ENCODE assay signal across 8 mouse cellular contexts in genomic region chr9:20581175-20581634, GRCm38 (mm10). TPM values are rescaled to one million over a fixed set of nuclear protein-coding genes. Genes with fewer than 3 reads are reported as not detected.
DNase-seq lines count a peak whose midpoint lies in the region; ATAC-seq and TF ChIP-seq lines count a peak whose summit lies in the region.

Gene Zfp846, plus strand, starts transcription at chr9:20581291.

- H3K9ac ChIP-seq in heart, embryonic 11.5 days (ENCODE audit: low read depth, low read length), result peak within 1 kb of the TSS; percentile 79
- peak within 1 kb of the TSS; percentile 87 for H3K9ac ChIP-seq in kidney, embryonic 16.5 days (replicated peaks; ENCODE audit: low read length)
- H3K9ac ChIP-seq in liver, adult 2 months (ENCODE audit: low read depth, low read length), result peak within 1 kb of the TSS; percentile 65

- peak; percentile 98 for ATAC-seq in heart, embryonic 11.5 days (replicated peaks; ENCODE audit: insufficient number of reproducible peaks, low FRiP score, low TSS enrichment)
- ATAC-seq in kidney, embryonic 16.5 days (ENCODE audit: low FRiP score, low TSS enrichment), result peak; percentile 99

- peak within 1 kb of the TSS; percentile 65 for H3ac ChIP-seq in C2C12 (ENCODE audit: control insufficient read depth, insufficient read length, low read depth)
- H3ac ChIP-seq in myocyte (ENCODE audit: control insufficient read depth, insufficient read length), result no peak within 1 kb of the TSS

- H3K79me2 ChIP-seq in C2C12 (ENCODE audit: control insufficient read depth, insufficient read depth) (peaks cover 38% of the 10 kb centered on the region), myocyte (ENCODE audit: control insufficient read depth, insufficient read depth) (peaks cover 9% of the 10 kb centered on the region)
- no peaks in the 10 kb centered on the region; the same call in 1 of the 2 replicates for H3K79me2 ChIP-seq in liver, adult 2 months (ENCODE audit: control insufficient read depth, insufficient read depth, low read length)

- H3K36me3 ChIP-seq in C2C12 (ENCODE audit: control insufficient read depth, insufficient read depth), result no peaks in the 10 kb centered on the region
- no peaks in the 10 kb centered on the region for H3K36me3 ChIP-seq in erythroblast, embryonic 14.5 days (ENCODE audit: control insufficient read depth)
- H3K36me3 ChIP-seq in heart, embryonic 11.5 days (ENCODE audit: control insufficient read depth, insufficient read depth, low read length), result no peaks in the 10 kb centered on the region; the same call in 1 of the 2 replicates
- H3K36me3 ChIP-seq in kidney, embryonic 16.5 days (ENCODE audit: insufficient read depth, low read length), result 0 out of 2 replicates have a peak, but pooled peaks cover 5% of the 10 kb centered on the region
- H3K36me3 ChIP-seq in liver, adult 2 months (ENCODE audit: control insufficient read depth, insufficient read depth, low read length), result no peaks in the 10 kb centered on the region
- H3K36me3 ChIP-seq in myocyte (ENCODE audit: control insufficient read depth, insufficient read depth), result no peaks in the 10 kb centered on the region
- no peaks in the 10 kb centered on the region for H3K36me3 ChIP-seq in splenic B cell, adult 2 months (ENCODE audit: control insufficient read depth, insufficient read depth, low read length, poor library complexity, severe bottlenecking)

- peak within 1 kb of the TSS; percentile 57 for H3K27ac ChIP-seq in heart, embryonic 11.5 days (ENCODE audit: low read depth, low read length)
- peak within 1 kb of the TSS; percentile 85 for H3K27ac ChIP-seq in kidney, embryonic 16.5 days (ENCODE audit: low read length)
- H3K27ac ChIP-seq in liver, adult 2 months (replicated peaks; ENCODE audit: insufficient read depth, low read depth, low read length), result 0 out of 2 replicates have a peak within 1 kb of the TSS, but pooled peaks have one; percentile 16

- under 1% methylated on average over 30 of the region's 30 CpGs for WGBS in heart, embryonic 11.5 days (ENCODE audit: insufficient replicate concordance)
- WGBS in kidney, embryonic 16.5 days, result under 1% methylated on average over 28 of the region's 30 CpGs
- WGBS in liver, adult 2 months, result 1% methylated on average over 30 of the region's 30 CpGs

- DNase-seq in brain, embryonic 14.5 days (ENCODE audit: low read depth), result peak; percentile 99
- peak; percentile 94 for DNase-seq in liver, adult 2 months (ENCODE audit: extremely low read depth, low read depth, low spot score)
- DNase-seq in splenic B cell, adult 2 months (ENCODE audit: low read depth, low spot score), result peak; percentile 95

- TF ChIP-seq CTCF in C2C12 (IDR thresholded peaks at IDR 0.05; ENCODE audit: control insufficient read depth, insufficient read depth, insufficient read length), result no peak
- no peak for TF ChIP-seq CTCF in brain, embryonic 14.5 days (IDR thresholded peaks at IDR 0.05; ENCODE audit: borderline replicate concordance, extremely low read depth, insufficient read depth, insufficient read length)
- TF ChIP-seq CTCF in liver, adult 2 months (IDR thresholded peaks at IDR 0.05; ENCODE audit: low read depth, low read length), result no peak

- peaks cover 12% of the 10 kb centered on the region for H3K4me1 ChIP-seq in erythroblast, embryonic 14.5 days (ENCODE audit: control insufficient read depth)
- H3K4me1 ChIP-seq in heart, embryonic 11.5 days (ENCODE audit: control insufficient read depth, insufficient read depth, low read length), result no peaks in the 10 kb centered on the region
- no peaks in the 10 kb centered on the region for H3K4me1 ChIP-seq in kidney, embryonic 16.5 days (ENCODE audit: insufficient read depth, low read length)
- no peaks in the 10 kb centered on the region; the same call in 1 of the 2 replicates for H3K4me1 ChIP-seq in liver, adult 2 months (ENCODE audit: control insufficient read depth, insufficient read depth, low read length)

- H3K79me3 ChIP-seq in C2C12 (ENCODE audit: low read depth), result peaks cover 6% of the 10 kb centered on the region

- peak within 1 kb of the TSS; percentile 62 for H3K4me2 ChIP-seq in heart, embryonic 11.5 days
- peak within 1 kb of the TSS; percentile 66 for H3K4me2 ChIP-seq in kidney, embryonic 16.5 days (replicated peaks; ENCODE audit: low read depth, low read length)
- peak within 1 kb of the TSS; percentile 74 for H3K4me2 ChIP-seq in myocyte (ENCODE audit: low read depth)

- H3K27me3 ChIP-seq in C2C12 (ENCODE audit: control insufficient read depth, insufficient read depth, insufficient read length) (no peaks in the 10 kb centered on the region), myocyte (ENCODE audit: control insufficient read depth, insufficient read depth, insufficient read length) (no peaks in the 10 kb centered on the region)
- H3K27me3 ChIP-seq in erythroblast, embryonic 14.5 days (ENCODE audit: control insufficient read depth), result peaks cover 9% of the 10 kb centered on the region
- peaks cover 8% of the 10 kb centered on the region; the same call in 1 of the 2 replicates for H3K27me3 ChIP-seq in heart, embryonic 11.5 days (ENCODE audit: control insufficient read depth, insufficient read depth, low read length)
- peaks cover 20% of the 10 kb centered on the region for H3K27me3 ChIP-seq in kidney, embryonic 16.5 days (ENCODE audit: insufficient read depth, low read length)
- H3K27me3 ChIP-seq in liver, adult 2 months (ENCODE audit: control insufficient read depth, insufficient read depth, low read length), result 0 out of 2 replicates have a peak, but pooled peaks cover 2% of the 10 kb centered on the region
- no peaks in the 10 kb centered on the region for H3K27me3 ChIP-seq in splenic B cell, adult 2 months (ENCODE audit: control insufficient read depth, insufficient read depth, low read length, poor library complexity, severe bottlenecking)

- no peaks in the 10 kb centered on the region for H3K9me3 ChIP-seq in erythroblast, embryonic 14.5 days (ENCODE audit: control insufficient read depth, low read length)
- peaks cover 5% of the 10 kb centered on the region for H3K9me3 ChIP-seq in heart, embryonic 11.5 days (replicated peaks; ENCODE audit: control insufficient read depth, low read length)
- no peaks in the 10 kb centered on the region for H3K9me3 ChIP-seq in kidney, embryonic 16.5 days (ENCODE audit: low read length)

- H3K4me3 ChIP-seq in C2C12 (ENCODE audit: insufficient read depth, poor library complexity, severe bottlenecking), result peak within 1 kb of the TSS; percentile 41
- peak within 1 kb of the TSS; percentile 79 for H3K4me3 ChIP-seq in erythroblast, embryonic 14.5 days (replicated peaks)
- peak within 1 kb of the TSS; percentile 65 for H3K4me3 ChIP-seq in heart, embryonic 11.5 days (ENCODE audit: low read depth, low read length)
- peak within 1 kb of the TSS; percentile 73 for H3K4me3 ChIP-seq in kidney, embryonic 16.5 days (ENCODE audit: low read length)
- H3K4me3 ChIP-seq in liver, adult 2 months (ENCODE audit: insufficient read depth, low read depth, low read length), result peak within 1 kb of the TSS; percentile 72
- H3K4me3 ChIP-seq in myocyte, result peak within 1 kb of the TSS; percentile 27

- TF ChIP-seq POLR2A in brain, embryonic 14.5 days (IDR thresholded peaks at IDR 0.05; ENCODE audit: borderline replicate concordance, extremely low read depth, insufficient read depth, insufficient read length, poor library complexity, severe bottlenecking), result peak; percentile 19; the same call in 1 of the 2 replicates
- 0 out of 2 replicates have a peak, but pooled peaks have one; percentile 21 for TF ChIP-seq POLR2A in liver, adult 2 months (IDR thresholded peaks at IDR 0.05; ENCODE audit: extremely low read depth, insufficient read depth, low read length)
- TF ChIP-seq POLR2A in myocyte (IDR thresholded peaks at IDR 0.05; ENCODE audit: insufficient read length, low read depth), result peak; percentile 42

TF ChIP-seq in C2C12, 6 proteins besides CTCF, POLR2A, EP300 and RAD21:
- no peak for TF ChIP-seq MAX (IDR thresholded peaks at IDR 0.05)
- no peak for TF ChIP-seq USF1 (IDR thresholded peaks at IDR 0.05; ENCODE audit: low read depth)
- TF ChIP-seq CEBPB (IDR thresholded peaks at IDR 0.05; ENCODE audit: low read depth), result no peak
- TF ChIP-seq MYOG (IDR thresholded peaks at IDR 0.05; ENCODE audit: control insufficient read depth, extremely low read depth, insufficient read length), result no peak
- no peak for TF ChIP-seq MYOD1 (IDR thresholded peaks at IDR 0.05; ENCODE audit: control insufficient read depth, insufficient read length, low read depth)
- TF ChIP-seq FOSL1 (IDR thresholded peaks at IDR 0.05; ENCODE audit: insufficient read depth, low read length, poor library complexity, severe bottlenecking), result no peak

TF ChIP-seq in myocyte, 11 proteins besides CTCF, POLR2A, EP300 and RAD21:
- TF ChIP-seq MYOG (IDR thresholded peaks at IDR 0.05; ENCODE audit: control insufficient read depth in 1 of 3, insufficient read depth in 1 of 3, insufficient read length in 2 of 3, low read depth in 2 of 3) (peak in 1 of 3 experiments; percentile 12), TCF12 (IDR thresholded peaks at IDR 0.05; ENCODE audit: insufficient read depth, poor library complexity, severe bottlenecking) (no peak), MYOD1 (IDR thresholded peaks at IDR 0.05; ENCODE audit: control insufficient read depth in 1 of 3, insufficient read length in 2 of 3, low read depth in 2 of 3) (peak in 1 of 3 experiments; percentile 40), USF1 (IDR thresholded peaks at IDR 0.05; ENCODE audit: low read depth) (no peak), SRF (IDR thresholded peaks at IDR 0.05; ENCODE audit: control insufficient read depth, insufficient read length, low read depth) (peak; percentile 35), CEBPB (IDR thresholded peaks at IDR 0.05; ENCODE audit: insufficient read depth, poor library complexity, severe bottlenecking) (no peak), POLR2AphosphoS2 (IDR thresholded peaks at IDR 0.05; ENCODE audit: insufficient read length, low read depth) (peak; percentile 43), REST (IDR thresholded peaks at IDR 0.05; ENCODE audit: insufficient read depth, insufficient read length) (no peak)

RNA-seq across cellular contexts. Expression of gene Zfp846, which starts in this region (rescaled TPM):
- polyA plus RNA-seq in C2C12 (2012; fragmentation: generic; extraction: Trizol), result 2.7 TPM
- 22.5 and 26.5 TPM in 2 replicates for polyA plus RNA-seq in brain, embryonic 14.5 days (2012; rRNA removed)
- 0.11 and 0.13 TPM in 2 replicates for polyA plus RNA-seq in erythroblast, embryonic 14.5 days (2012)
- polyA plus RNA-seq in heart, embryonic 11.5 days (2014; fragmentation: Nextera tagmentation; extraction: Ambion mirVana), result 9.0 and 9.8 TPM in 2 replicates
- polyA plus RNA-seq in kidney, embryonic 16.5 days (2015; fragmentation: Nextera tagmentation; extraction: Ambion mirVana), result 17.5 and 18.3 TPM in 2 replicates
- 2.7 and 4.3 TPM in 2 replicates for total RNA-seq in liver, adult 2 months (2014; rRNA removed)
- 0.61 and 1.5 TPM in 2 replicates for polyA plus RNA-seq in liver, adult 2 months (2012; rRNA removed)
- polyA plus RNA-seq in myocyte (2012; fragmentation: generic; extraction: Trizol), result 1.7 TPM

Comparison
In these comparisons a context has a peak if more than half of its experiments do, and no peak if none do; other contexts are left out.
1. Peak in every context shown above with its lines: DNase-seq, ATAC-seq, H3K4me3 ChIP-seq and H3K27ac ChIP-seq.
2. H3K4me3 ChIP-seq: peak in every context shown above with its lines; median percentile 79 in erythroblast, embryonic 14.5 days; 73 in kidney, embryonic 16.5 days; 72 in liver, adult 2 months; 65 in heart, embryonic 11.5 days; 41 in C2C12; 27 in myocyte.
3. H3K27ac ChIP-seq: peak in every context shown above with its lines; median percentile 85 in kidney, embryonic 16.5 days; 57 in heart, embryonic 11.5 days; 16 in liver, adult 2 months.